Mouse (Mus musculus): ENCODE results near the gene Rtl8b. TPM values are rescaled to one million over a fixed set of nuclear protein-coding genes. Genes with fewer than 3 reads are reported as not detected.

The Rtl8b gene
- total RNA-seq, 2 experiments from 2014 or later: 57.8 to 62.1 TPM

Other genes with a start within 250 kb of the Rtl8b start
- not detected for gene Etd, start 235.5 kb downstream of the Rtl8b start, total RNA-seq (2021)
- gene Rtl8c, start 62.4 kb downstream of the Rtl8b start, total RNA-seq (2021): 1 to 10 TPM; 3.1 to 5.0 TPM
- gene Gm14597, start 61.4 kb downstream of the Rtl8b start, total RNA-seq (2021): not detected
- 10 to 100 TPM; 63.6 to 70.8 TPM for gene Rtl8a, start 26.7 kb downstream of the Rtl8b start, total RNA-seq (2021)
- not detected for gene 4930502E18Rik, start 54.4 kb upstream of the Rtl8b start, total RNA-seq (2021)
- not detected for gene 1700013H16Rik, start 87.4 kb upstream of the Rtl8b start, total RNA-seq (2021)
- gene Zfp36l3, start 106.0 kb upstream of the Rtl8b start, total RNA-seq (2021): not detected
- gene Xlr, start 127.3 kb upstream of the Rtl8b start, total RNA-seq (2021): under 1 TPM in 1 of 2 experiments, not detected in 1; 0.36 TPM

All from gastrocnemius, postnatal 36 days (tissue).